Mouse (Mus musculus) stomach, postnatal 0 days (tissue): ENCODE measurements at regions not wholly inside any gene's neighbourhood (a gene's known extent, or its start where the extent isn't known, plus 50 kb on each side); places are given as distances from the start of the nearest gene placed in this dataset.

ENCODE experiments used
- ATAC-seq: fragments of 200-750 bp; cut with Nextera tagmentation; 2 replicates; pipeline ENCODE4 v1.8.0; 2017; ENCODE audit not compliant: low FRiP score, low TSS enrichment
- DNase-seq: peaks from one replicate; pipeline ENCODE4 v3.0.0-alpha.2; 2016; ENCODE audit warnings: low spot score
- H3K27ac ChIP-seq: fragments of 300-500 bp; sonication (generic); replicated peaks from 2 replicates; pipeline ENCODE4 v1.5.1; 2014; ENCODE audit warnings: mild to moderate bottlenecking, control low read depth
- H3K27me3 ChIP-seq: fragments of 300-500 bp; sonication (generic); 2 replicates; pipeline ENCODE4 v1.6.1; 2014; ENCODE audit warnings: low read length; ENCODE audit not compliant: control insufficient read depth, insufficient read depth
- H3K36me3 ChIP-seq: fragments of 300-500 bp; sonication (generic); 2 replicates; pipeline ENCODE4 v1.6.1; 2014; ENCODE audit warnings: low read length, mixed read lengths; ENCODE audit not compliant: control insufficient read depth, insufficient read depth
- H3K4me1 ChIP-seq: fragments of 300-500 bp; sonication (generic); replicated peaks from 2 replicates; pipeline ENCODE4 v1.6.1; 2014; ENCODE audit warnings: antibody characterized with exemption; ENCODE audit not compliant: control insufficient read depth, insufficient read depth
- H3K4me2 ChIP-seq: fragments of 300-500 bp; sonication (generic); replicated peaks from 2 replicates; pipeline ENCODE4 v1.6.1; 2014; ENCODE audit warnings: low read depth, mild to moderate bottlenecking, control low read depth, moderate library complexity
- H3K4me3 ChIP-seq: fragments of 300-500 bp; sonication (generic); 2 replicates; pipeline ENCODE4 v1.5.1; 2014; ENCODE audit warnings: low read depth, low read length, control low read depth
- H3K9ac ChIP-seq: fragments of 300-500 bp; sonication (generic); 2 replicates; pipeline ENCODE4 v1.6.1; 2014; ENCODE audit warnings: mild to moderate bottlenecking, low read length, control low read depth, mixed read lengths
- H3K9me3 ChIP-seq: fragments of 300-500 bp; sonication (generic); 2 replicates; pipeline ENCODE4 v1.6.1; 2016; ENCODE audit warnings: low read length; ENCODE audit not compliant: control insufficient read depth
- CTCF ChIP-seq: IDR thresholded peaks from 2 replicates; pipeline ENCODE4 v1.5.1; 2016; ENCODE audit warnings: antibody characterized with exemption, low read depth, mild to moderate bottlenecking, moderate library complexity
- EP300 ChIP-seq: optimal IDR thresholded peaks from 2 replicates; pipeline ENCODE3; 2016; ENCODE audit warnings: antibody characterized with exemption
- WGBS: fragments of 180-500 bp; shearing (Covaris S2); extraction: QIAGEN DNeasy Blood & Tissue Kit; methylation state at CpG from one replicate; pipeline ENCODE4 v1.1.7; 2014; 5-methylcytosine and 5-hydroxymethylcytosine counted together

GRCm38 (mm10) chr6:7455881-7456280 is 98.8 kb upstream of the Tac1 start:
- DNase-seq: no peak
- Histone ChIP-seq H3K36me3 (no peaks in the 10 kb centered on the region), H3K27me3 (no peaks in the 10 kb centered on the region), H3K9ac (no peak overlapping the region), H3K9me3 (no peaks in the 10 kb centered on the region), H3K4me2 (no peak overlapping the region), H3K27ac (no peak overlapping the region), H3K4me1 (no peaks in the 10 kb centered on the region), H3K4me3 (no peak overlapping the region)
- TF ChIP-seq CTCF (no peak), EP300 (no peak)
- ATAC-seq: no peak
- 77% methylated on average over 3 of the region's 3 CpGs for WGBS

- Histone ChIP-seq H3K9me3 (no peaks in the 10 kb centered on the region), H3K9ac (no peak overlapping the region), H3K27ac (no peak overlapping the region), H3K4me1 (no peaks in the 10 kb centered on the region), H3K4me2 (no peak overlapping the region), H3K27me3 (no peaks in the 10 kb centered on the region), H3K4me3 (no peak overlapping the region), H3K36me3 (no peaks in the 10 kb centered on the region)
- no peak for TF ChIP-seq EP300
- no peak for TF ChIP-seq CTCF
- WGBS: 71% methylated on average over 2 of the region's 2 CpGs
- DNase-seq (no peak), ATAC-seq (no peak)
These were observed 90.8 kb upstream of the Tac1 start for GRCm38 (mm10) chr6:7463896-7464295.

- Histone ChIP-seq H3K36me3 (no peaks in the 10 kb centered on the region), H3K4me2 (no peak overlapping the region), H3K4me3 (no peak overlapping the region), H3K9me3 (no peaks in the 10 kb centered on the region), H3K27me3 (no peaks in the 10 kb centered on the region), H3K4me1 (no peaks in the 10 kb centered on the region), H3K9ac (no peak overlapping the region), H3K27ac (no peak overlapping the region)
- ATAC-seq (no peak), DNase-seq (no peak)
- TF ChIP-seq CTCF (no peak), EP300 (no peak)
- 66% methylated on average over 2 of the region's 2 CpGs for WGBS
These were observed 90.3 kb upstream of the Tac1 start for GRCm38 (mm10) chr6:7464346-7464745.

- Histone ChIP-seq H3K4me1 (no peaks in the 10 kb centered on the region), H3K27ac (no peak overlapping the region), H3K9me3 (no peaks in the 10 kb centered on the region), H3K9ac (no peak overlapping the region), H3K4me2 (no peak overlapping the region), H3K36me3 (no peaks in the 10 kb centered on the region), H3K27me3 (no peaks in the 10 kb centered on the region), H3K4me3 (no peak overlapping the region)
- WGBS: 47% methylated on average over 7 of the region's 7 CpGs
- TF ChIP-seq CTCF (no peak), EP300 (no peak)
- DNase-seq (no peak), ATAC-seq (no peak)
These were observed 82.2 kb upstream of the Tac1 start for GRCm38 (mm10) chr6:7472366-7473026.

GRCm38 (mm10) chr6:7473730-7474129 is 80.9 kb upstream of the Tac1 start:
- Histone ChIP-seq H3K27ac (no peak overlapping the region), H3K9ac (no peak overlapping the region), H3K4me1 (no peaks in the 10 kb centered on the region), H3K4me2 (no peak overlapping the region), H3K9me3 (no peaks in the 10 kb centered on the region), H3K36me3 (no peaks in the 10 kb centered on the region), H3K4me3 (no peak overlapping the region), H3K27me3 (no peaks in the 10 kb centered on the region)
- DNase-seq (no peak), ATAC-seq (no peak)
- WGBS: 64% methylated on average over 3 of the region's 3 CpGs
- TF ChIP-seq CTCF (no peak), EP300 (no peak)

- no peak for DNase-seq
- TF ChIP-seq CTCF (no peak), EP300 (no peak)
- Histone ChIP-seq H3K4me2 (no peak overlapping the region), H3K4me3 (no peak overlapping the region), H3K4me1 (no peaks in the 10 kb centered on the region), H3K27ac (no peak overlapping the region), H3K36me3 (no peaks in the 10 kb centered on the region), H3K9me3 (no peaks in the 10 kb centered on the region), H3K27me3 (no peaks in the 10 kb centered on the region), H3K9ac (no peak overlapping the region)
- no peak for ATAC-seq
- 52% methylated on average over 1 of the region's 1 CpGs for WGBS
These were observed 77.8 kb upstream of the Tac1 start for GRCm38 (mm10) chr6:7476907-7477306.
